Mouse (Mus musculus): Measurements from ENCODE around the gene Gm11939. TPM values are rescaled to one million over a fixed set of nuclear protein-coding genes. Genes with fewer than 3 reads are reported as not detected.
"Not testable (repeated sequence)": the region's sequence is repeated elsewhere in the genome, so short reads cannot be mapped to it uniquely, and the experiment has no call there.

Gene Gm11939
- total RNA-seq (2021), result not detected

DNA sequence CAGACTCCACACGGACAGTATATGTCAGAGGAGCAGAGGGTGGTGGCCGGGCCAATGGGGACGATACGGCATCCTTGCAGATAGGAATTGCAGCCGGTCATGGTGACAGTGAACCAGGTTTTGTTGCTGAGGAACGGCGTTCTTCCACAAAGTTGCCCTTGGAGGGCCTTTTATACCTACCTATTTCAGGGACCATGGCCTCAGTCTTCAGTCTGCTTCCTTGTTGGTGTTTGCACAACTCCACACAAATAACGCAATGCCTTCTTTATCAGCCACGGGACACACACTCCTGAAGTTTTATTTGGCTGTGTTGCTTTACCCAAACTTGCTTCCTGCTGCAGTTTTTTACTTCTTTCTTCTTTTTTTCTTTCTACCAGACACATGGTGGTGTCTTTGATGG is at the start of gene Gm11939:
Gm11939 (minus strand) TSS at position 101 of the 400 bp plus-strand sequence.
- intact Hi-C loops (cut with DNase I), result no loop called here
- DNase-seq (ENCODE audit: low spot score), result no peak

DNA sequence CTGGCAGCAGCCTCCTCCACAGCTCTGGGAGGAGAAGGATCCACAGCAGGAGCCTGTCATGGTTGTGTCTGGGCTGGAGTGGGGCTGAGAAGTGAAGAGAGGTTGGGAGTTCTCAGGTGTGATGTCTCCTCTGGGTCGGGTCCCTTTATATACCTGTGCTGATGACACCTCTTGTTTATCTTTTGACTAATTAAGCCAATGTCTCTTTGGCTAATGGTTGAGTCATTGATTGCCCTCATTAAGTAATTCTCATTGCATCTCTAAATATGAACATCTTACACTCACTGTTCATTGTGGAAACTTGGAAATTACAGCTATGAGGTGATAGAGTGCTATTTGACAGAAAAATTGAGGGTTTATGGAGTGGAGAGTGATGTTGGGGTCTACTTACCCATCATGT is 43.9 kb upstream of the Gm11939 start, which contains the start of gene Gm11938:
Gm11938 (minus strand) TSS at position 101 of the 400 bp plus-strand sequence.
- intact Hi-C loops (cut with DNase I), result not testable (repeated sequence)

DNA sequence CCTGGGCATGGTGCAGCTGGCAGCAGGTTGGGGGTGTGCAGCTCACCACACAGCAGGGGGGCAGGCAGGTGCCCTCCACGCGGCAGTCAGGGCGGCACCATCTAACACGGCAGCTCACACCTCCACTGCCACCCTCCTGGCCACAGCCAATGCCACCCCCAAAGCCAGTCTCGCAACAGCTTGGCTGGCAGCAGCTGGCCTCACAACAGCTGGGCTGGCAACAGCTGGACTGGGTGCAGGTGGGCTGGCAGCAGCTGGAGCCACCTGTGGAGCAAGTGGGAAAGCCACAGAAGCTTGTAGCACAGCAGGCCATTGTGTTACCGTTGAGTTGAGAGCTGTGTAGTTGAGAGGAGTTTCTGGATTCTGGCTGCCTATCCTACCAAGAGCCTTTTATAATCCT is 38.5 kb upstream of the Gm11939 start, which contains the start of gene Krtap9-3:
Krtap9-3 (minus strand) TSS at position 364 of the 400 bp plus-strand sequence.
- DNase-seq (ENCODE audit: low spot score); intact Hi-C loops (cut with DNase I): not testable (repeated sequence)

More for the DNA sequence above, 43.9 kb upstream of the Gm11939 start, which contains the start of gene Gm11938:
- not testable (repeated sequence) for DNase-seq (ENCODE audit: low spot score)

DNA sequence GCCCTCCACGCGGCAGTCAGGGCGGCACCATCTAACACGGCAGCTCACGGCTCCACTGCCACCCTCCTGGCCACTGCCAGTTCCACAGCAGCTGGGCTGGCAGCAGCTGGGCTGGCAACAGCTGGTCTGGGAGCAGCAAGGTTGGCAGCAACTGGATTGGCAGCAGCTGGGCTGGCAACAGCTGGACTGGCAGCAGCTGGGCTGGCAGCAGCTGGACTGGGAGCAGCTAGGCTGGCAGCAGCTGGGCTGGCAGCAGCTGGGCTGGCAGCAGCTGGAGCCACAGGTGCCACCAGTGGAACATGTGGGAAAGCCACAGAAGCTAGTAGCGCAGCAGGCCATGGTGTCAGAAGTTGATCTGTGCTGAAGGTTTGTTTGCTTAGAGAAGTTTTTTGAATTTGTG is 31.7 kb upstream of the Gm11939 start, which contains the start of gene Krtap1-3:
Krtap1-3 (minus strand) TSS at position 359 of the 400 bp plus-strand sequence.
- intact Hi-C loops (cut with DNase I), result no loop called here
- DNase-seq (ENCODE audit: low spot score), result no peak

DNA sequence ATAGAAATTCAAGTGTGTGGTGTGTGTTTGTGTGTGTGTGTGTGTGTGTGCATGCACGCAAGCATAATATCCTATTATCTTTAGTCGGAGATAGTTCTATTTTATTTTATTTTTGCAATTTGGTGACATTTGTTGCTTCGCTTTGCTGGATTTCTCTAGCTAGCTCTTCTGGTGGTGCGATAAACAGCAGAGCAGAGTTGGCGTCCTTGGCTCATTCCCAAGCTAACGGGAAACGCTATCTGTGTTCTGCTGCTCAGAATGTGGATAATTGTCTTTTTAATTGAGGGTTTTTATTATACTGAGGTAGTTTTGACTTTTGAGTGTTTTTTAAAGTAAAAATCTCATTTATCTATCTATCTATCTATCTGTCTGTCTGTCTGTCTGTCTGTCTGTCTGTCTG is 25.8 kb upstream of the Gm11939 start:
- DNase-seq (ENCODE audit: low spot score), result no peak
- intact Hi-C loops (cut with DNase I), result no loop called here

DNA sequence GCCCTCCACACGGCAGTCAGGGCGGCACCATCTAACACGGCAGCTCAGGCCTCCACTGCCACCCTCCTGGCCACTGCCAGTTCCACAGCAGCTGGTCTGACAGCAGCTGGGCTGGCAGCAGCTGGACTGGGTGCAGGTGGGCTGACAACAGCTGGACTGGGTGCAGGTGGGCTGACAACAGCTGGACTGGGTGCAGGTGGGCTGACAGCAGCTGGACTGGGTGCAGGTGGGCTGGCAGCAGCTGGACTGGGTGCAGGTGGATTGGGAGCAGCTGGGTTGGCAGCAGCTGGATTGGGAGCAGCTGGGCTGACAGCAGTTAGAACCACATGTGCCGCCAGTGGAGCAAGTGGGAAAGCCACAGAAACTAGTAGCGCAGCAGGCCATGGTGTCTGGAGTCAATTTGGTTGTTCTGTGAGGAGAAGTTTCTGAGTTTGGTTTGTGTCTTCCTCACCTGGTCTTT is 24.0 kb upstream of the Gm11939 start, which contains the start of gene Krtap1-4:
Krtap1-4 (minus strand) TSS at position 410 of the 460 bp plus-strand sequence.
- no peak for DNase-seq (ENCODE audit: low spot score)
- intact Hi-C loops (cut with DNase I), result no loop called here

DNA sequence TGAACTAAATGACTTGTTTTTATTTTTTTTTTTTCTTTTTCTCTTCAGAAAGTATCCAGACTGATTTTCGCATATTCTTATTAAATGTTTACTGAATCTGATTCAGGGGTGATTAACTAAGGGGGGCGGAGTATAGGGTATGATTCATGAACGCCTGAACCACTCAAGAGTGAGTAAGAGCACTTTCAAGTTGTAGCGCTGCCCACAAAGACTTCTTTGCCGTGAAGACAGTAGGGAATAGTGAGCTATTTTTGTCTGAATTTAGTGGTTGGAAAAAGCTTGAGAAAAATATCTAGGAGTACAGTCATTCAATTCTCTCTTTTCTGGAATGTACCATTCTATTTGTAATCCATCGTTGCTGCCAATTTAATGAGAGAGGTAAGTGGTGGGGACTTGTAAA is 22.3 kb upstream of the Gm11939 start:
- intact Hi-C loops (cut with DNase I), result no loop called here

DNA sequence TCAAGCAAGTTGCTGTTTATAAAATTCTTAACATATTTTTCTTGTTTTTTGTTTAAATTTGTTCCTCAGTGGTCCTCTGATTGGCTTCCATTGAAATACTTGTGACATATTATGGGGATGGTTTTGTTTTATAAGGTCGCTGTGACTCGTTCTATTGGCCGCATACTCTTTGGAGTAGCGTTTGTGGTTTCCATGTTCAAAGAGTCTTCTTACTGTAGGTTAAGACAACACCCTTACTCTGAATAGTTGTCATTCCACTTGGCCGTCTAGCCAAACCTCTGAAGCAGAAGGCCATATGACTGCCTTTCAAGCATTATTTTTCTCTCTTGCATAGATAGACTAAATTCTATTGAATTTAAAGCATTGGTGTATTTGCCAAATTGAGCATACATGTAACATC is 21.8 kb upstream of the Gm11939 start:
- no peak for DNase-seq (ENCODE audit: low spot score)
- intact Hi-C loops (cut with DNase I), result no loop called here

More for the DNA sequence above, 22.3 kb upstream of the Gm11939 start:
- no peak for DNase-seq (ENCODE audit: low spot score)

DNA sequence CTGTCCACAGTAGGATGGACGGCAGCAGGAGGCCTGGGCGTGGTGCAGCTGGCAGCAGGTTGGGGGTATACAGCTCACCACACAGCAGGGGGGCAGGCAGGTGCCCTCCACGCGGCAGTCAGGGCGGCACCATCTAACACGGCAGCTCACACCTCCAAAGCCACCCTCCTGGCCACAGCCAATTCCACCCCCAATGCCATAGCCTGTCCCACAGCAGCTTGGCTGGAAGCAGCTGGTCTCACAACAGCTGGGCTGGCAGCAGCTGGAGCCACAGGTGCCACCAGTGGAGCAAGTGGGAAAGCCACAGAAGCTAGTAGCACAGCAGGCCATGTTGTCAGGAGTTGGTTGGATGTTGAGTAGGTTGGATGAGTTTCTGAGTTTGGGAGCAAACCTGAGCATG is 21.4 kb upstream of the Gm11939 start, which contains the start of gene Krtap1-5:
Krtap1-5 (minus strand) TSS at position 381 of the 400 bp plus-strand sequence.
- no peak for DNase-seq (ENCODE audit: low spot score)
- intact Hi-C loops (cut with DNase I), result no loop called here

DNA sequence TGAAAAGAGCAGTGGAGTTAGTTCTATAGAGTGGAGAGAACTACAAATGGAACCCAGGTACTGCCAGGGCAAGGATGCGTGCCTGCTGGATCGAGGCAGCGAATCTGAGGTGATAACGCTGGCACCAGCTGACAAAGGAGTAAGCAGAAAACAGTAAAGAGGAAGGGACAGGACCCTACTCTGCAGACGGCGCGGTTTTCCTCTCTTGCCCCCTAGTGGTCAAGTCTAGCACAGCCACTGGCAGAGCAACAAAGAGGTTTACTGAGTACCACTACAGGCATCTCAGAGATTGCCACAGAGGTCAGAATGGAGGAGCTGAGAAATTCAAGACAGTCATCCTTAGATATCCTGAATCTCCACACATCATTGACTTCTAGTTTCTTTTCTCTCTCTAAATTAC is 14.8 kb upstream of the Gm11939 start:
- intact Hi-C loops (cut with DNase I), result loop anchor here (2.0 kb wide), 1 partner anchor 195 kb away; no protein-coding TSS in a partner anchor
- DNase-seq (ENCODE audit: low spot score), result no peak

DNA sequence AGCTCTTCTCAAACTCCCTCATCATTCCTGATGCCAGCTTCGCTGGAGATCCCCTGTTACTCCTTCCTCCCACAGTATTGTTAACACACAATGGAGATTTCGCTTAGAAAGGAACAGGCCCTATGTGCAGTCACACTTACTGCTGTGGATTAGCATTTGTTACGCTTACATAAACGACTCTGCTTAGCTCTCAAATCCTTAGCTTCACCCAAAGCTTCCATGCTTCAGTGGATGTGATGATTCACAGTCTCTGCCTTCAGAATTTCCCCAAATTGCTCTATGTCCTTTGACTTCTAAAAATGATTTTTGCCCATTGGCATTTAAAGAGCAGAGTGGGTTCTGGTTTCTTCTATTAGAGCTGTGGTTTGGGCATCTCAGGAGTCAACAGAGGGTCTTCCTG is 13.9 kb upstream of the Gm11939 start:
- intact Hi-C loops (cut with DNase I), result loop anchor here (2.0 kb wide), 1 partner anchor 108 kb away; no protein-coding TSS in a partner anchor
- DNase-seq (ENCODE audit: low spot score), result no peak

DNA sequence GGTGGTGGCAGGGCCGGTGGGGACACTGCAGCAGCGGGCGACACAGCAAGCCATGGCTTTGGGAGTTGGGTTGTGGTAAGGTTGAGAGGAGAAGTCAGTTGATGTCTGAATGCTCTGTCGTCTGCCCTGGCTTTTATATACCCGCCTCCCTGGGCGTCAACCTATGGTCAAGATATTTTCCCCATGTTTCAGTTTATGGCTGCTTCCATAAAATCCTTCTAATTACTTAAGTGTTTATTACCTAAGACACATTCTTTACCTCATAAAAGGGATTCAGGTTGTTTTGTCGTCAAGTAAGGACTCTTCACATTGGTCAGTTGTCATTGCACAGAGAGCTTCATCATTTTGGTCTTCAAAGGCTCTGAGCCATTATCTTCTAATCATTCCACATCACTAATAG is 7.3 kb upstream of the Gm11939 start, which contains the start of gene Krtap3-1:
Krtap3-1 (minus strand) TSS at position 101 of the 400 bp plus-strand sequence.
- intact Hi-C loops (cut with DNase I), result no loop called here
- no peak for DNase-seq (ENCODE audit: low spot score)

DNA sequence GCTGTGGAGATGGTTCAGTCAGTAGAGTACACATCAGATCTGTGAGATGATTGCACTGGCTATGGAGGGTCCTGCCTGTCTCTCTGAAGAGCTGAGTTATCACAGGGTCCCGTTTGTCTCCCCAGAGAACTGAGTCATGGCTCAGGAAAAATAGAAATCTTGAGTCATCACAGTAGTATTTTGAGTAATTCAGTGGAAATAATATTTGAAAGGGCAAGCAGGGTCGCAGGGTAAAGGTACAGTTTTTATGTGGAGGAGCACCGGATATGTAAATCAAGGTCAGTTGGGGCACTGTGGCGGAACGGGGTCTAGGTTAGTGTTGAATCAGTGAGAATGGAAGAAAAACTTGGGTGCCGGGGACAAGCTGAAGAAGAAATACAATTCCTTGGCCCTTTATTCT is 3.3 kb upstream of the Gm11939 start:
- intact Hi-C loops (cut with DNase I), result no loop called here
- no peak for DNase-seq (ENCODE audit: low spot score)

DNA sequence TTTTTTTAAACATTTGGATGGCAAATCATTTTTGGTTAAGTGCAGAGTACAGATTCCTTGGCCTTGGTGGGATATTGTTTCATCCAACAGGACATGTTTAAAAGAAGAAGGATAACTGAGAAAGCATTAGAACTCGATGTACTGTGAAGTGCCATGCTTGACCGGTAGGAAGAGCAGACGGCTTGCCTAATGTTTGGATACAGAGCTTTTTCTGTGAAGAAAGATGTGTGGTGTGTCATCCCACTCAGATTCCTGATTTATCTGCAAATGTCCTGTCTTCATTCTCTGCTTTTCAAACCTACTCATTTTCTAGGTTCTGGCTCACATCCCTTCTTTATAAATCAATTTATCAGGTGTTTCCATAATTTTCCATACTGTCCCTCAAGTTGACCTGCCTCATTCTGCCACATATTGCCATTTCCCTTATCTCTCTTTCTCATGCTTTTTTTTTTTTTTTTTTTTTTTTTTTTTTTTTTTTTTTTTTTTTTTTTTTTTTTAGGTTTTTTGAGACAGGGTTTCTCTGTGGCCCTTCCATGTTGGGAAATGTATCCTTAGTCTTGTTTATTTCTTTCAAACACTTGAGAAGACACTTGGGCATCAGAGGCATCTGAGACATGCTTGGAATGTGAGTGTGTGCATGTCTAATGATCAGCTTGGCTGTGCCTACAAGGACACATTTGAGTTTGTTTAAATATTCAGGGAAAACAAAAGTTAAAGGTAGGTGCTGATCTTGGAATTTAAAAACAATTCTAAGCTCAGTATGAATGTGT is 1.1 kb downstream of the Gm11939 start:
- DNase-seq (ENCODE audit: low spot score), result no peak
- intact Hi-C loops (cut with DNase I), result no loop called here

DNA sequence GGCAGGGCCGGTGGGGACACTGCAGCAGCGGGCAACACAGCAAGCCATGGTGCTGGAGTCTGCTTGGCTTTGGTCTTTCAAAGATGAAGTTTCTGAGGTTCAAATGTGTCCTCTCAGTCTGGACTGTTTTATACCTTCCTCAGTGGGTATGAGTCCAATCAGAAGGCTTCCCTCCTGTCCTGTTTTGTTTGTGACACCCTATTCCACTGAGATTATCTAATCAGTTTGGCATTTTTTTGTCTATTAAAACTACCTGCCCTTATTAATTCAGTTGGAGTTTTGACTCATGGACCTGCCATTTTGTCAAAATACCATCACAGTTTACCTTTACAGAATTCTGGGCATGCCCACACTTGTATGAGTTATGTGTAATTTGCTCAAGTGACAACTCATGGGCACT is 2.5 kb downstream of the Gm11939 start, which contains the start of gene Krtap3-2:
Krtap3-2 (minus strand) TSS at position 101 of the 400 bp plus-strand sequence.
- intact Hi-C loops (cut with DNase I), result no loop called here
- DNase-seq (ENCODE audit: low spot score), result no peak

DNA sequence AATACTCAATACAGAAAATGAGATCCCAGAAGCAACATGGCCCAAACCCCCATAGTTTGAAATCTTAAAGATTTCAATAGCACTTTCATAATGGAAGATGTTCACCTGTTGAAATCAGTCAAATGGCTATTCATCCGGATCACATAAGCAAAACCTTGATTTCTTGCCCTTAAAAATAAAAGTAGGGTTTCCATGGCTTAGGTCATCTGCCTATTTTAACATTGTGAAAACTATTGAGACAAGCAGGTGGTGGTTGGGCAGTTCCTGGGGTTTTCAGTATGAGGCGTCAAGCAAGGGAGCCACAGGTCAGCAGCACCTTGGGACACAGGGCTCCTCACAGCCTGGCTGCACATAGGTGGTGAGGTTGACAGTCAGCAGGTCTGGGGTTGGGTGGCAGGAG is 3.1 kb downstream of the Gm11939 start:
- DNase-seq (ENCODE audit: low spot score), result no peak
- intact Hi-C loops (cut with DNase I), result no loop called here

DNA sequence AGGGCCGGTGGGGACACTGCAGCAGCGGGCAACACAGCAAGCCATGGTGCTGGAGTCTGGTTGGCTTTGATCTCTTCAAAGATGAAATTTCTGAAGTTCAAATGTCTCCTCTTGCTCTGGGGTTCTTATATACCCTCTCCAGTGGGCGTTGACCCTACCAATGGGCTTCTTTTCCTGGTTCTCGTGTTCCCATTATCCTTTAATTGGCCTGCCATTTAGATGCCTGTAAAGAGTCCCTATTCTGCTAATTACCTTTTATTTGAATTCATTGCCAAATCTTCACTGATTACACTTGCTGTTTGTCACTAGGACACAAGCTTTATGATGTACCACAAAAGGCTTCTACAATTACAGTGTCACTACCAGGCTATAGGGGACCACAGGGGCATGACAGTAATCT is 8.5 kb downstream of the Gm11939 start, which contains the start of gene Krtap3-3:
Krtap3-3 (minus strand) TSS at position 101 of the 400 bp plus-strand sequence.
- DNase-seq (ENCODE audit: low spot score), result no peak
- intact Hi-C loops (cut with DNase I), result no loop called here

DNA sequence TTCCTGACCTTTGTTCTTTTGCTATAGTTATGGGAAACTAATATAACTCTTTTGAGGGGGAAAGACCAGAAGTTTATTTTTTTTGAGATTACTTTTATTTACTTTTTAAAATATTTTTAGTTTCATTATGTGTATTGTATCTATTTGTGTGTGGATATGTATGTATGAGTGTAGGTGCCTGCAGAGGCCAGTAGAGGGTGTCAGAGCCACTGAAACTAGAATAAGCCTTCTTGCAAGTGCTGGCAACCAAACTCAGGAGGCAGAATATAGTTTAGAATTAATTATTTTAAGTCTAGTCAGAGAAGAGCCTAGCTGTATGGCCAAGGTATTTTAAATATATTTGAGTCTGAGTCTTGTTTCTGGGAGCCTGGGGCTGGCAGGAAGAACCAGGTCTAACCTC is 11.4 kb downstream of the Gm11939 start:
- intact Hi-C loops (cut with DNase I), result no loop called here
- DNase-seq (ENCODE audit: low spot score), result no peak

DNA sequence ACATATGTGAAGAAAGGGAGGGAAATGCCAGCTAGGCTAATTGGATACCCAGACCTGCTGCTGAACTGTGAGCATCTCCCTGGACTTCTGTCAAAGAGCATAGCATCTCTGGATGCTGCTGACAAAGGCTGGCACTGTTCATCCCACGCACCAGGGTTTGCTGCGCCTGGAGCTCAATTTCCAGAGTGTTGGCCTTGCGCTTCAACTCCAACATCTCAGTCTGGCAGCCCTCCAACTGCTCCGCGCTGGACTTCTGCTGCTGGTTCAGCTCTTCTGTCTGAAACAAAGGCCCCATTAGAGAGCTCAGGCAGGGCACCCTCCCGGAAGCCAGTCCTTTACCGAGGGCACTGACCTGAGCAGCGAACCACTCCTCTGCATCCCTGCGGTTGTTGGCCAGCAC is 19.5 kb downstream of the Gm11939 start:
- intact Hi-C loops (cut with DNase I), result no loop called here
- DNase-seq (ENCODE audit: low spot score), result no peak

DNA sequence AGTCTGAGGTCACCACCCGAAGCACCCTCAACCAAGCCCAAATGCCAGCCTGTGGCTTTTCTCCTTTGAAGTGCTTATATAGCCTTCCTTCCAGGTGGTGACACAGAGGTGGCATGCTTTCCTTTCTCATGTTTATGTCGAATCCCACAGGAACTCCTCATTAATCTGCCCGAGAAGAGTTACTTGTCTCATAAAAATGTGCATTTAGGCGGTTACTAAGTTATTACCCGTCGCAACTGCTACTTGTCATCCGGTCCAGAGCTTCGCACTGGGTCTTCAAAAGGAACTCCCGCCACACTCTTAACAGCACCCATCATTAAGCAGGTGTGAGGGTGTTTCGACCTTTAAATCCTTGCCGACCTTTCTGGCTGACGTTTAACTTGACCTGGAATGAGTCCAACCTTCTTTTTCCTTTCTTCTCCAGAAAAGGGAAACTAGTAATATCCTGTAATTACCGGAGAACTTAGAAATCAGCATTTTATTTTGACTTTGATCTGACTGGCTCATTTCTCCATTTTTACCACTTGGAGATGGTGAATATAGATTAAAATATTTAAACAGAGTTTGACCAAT is 37.9 kb downstream of the Gm11939 start, which contains the start of gene Krt39:
Krt39 (minus strand) TSS at position 51 of the 573 bp plus-strand sequence.
- intact Hi-C loops (cut with DNase I), result no loop called here
- no peak for DNase-seq (ENCODE audit: low spot score)

All from heart, postnatal 25 days (tissue).